In genomic region chr12:38906812-38907211, GRCm38 (mm10) we compare ENCODE assay signal across 11 mouse cellular contexts.
DNase-seq lines count a peak whose midpoint lies in the region; ATAC-seq and TF ChIP-seq lines count a peak whose summit lies in the region.
"Had no signal": no experiment of that assay in that cellular context is flagged by ENCODE, and none has a peak within 500 bp of the region (broad histone marks: within the 10 kb centered on the region; RNA-seq: fewer than 3 reads in every experiment).

No protein-coding gene starts in this region.

- no peak for TF ChIP-seq POLR2A in kidney, adult 2 months (IDR thresholded peaks at IDR 0.05; ENCODE audit: low read depth, low read length)
- no peak for TF ChIP-seq POLR2A in lung, adult 2 months (IDR thresholded peaks at IDR 0.05; ENCODE audit: borderline replicate concordance, extremely low read depth, low read depth, low read length)

- TF ChIP-seq CTCF in kidney, adult 2 months (conservative IDR thresholded peaks at IDR 0.05; ENCODE audit: insufficient read depth, insufficient read length, low read depth, low read length) = no peak
- no peak for TF ChIP-seq CTCF in lung, adult 2 months (IDR thresholded peaks at IDR 0.05; ENCODE audit: insufficient read depth, low read length)

- no peaks in the 10 kb centered on the region for H3K4me1 ChIP-seq in kidney, adult 2 months (ENCODE audit: control insufficient read depth, insufficient read depth, low read length)
- H3K4me1 ChIP-seq in lung, adult 2 months (ENCODE audit: control insufficient read depth, insufficient read depth, low read length) = no peaks in the 10 kb centered on the region
- H3K4me1 ChIP-seq: embryonic facial prominence, embryonic 15.5 days; hindbrain, embryonic 15.5 days had no signal

- H3K27me3 ChIP-seq in kidney, adult 2 months (replicated peaks; ENCODE audit: control insufficient read depth, insufficient read depth, low read length) = no peaks in the 10 kb centered on the region
- H3K27me3 ChIP-seq: embryonic facial prominence, embryonic 15.5 days; hindbrain, embryonic 15.5 days; Patski had no signal

- H3K36me3 ChIP-seq in kidney, adult 2 months (ENCODE audit: control insufficient read depth, insufficient read depth, low read length) = no peaks in the 10 kb centered on the region
- H3K36me3 ChIP-seq: embryonic facial prominence, embryonic 15.5 days; hindbrain, embryonic 15.5 days had no signal

- ATAC-seq in erythroblast, adult 5-6 weeks (replicated peaks; ENCODE audit: low FRiP score, poor library complexity, severe bottlenecking) = no peak
- ATAC-seq: Patski had no signal

- peak; percentile 12 for DNase-seq in kidney, postnatal 14 days
- no peak for DNase-seq in kidney, adult 2 months
- DNase-seq in adrenal gland, postnatal 25 days = peak; percentile 28
- DNase-seq in cerebellum, postnatal 25 days = peak; percentile 41 to 44
- DNase-seq in lung, adult 2 months = peak; percentile 10
- DNase-seq in urinary bladder, postnatal 10 days (ENCODE audit: low spot score) = no peak
- DNase-seq in right cerebral cortex, adult 2 months (ENCODE audit: low spot score in 2 of 2) = no peak

- 44% methylated on average over 9 of the region's 9 CpGs for WGBS in kidney, adult 2 months
- 35% methylated on average over 9 of the region's 9 CpGs for WGBS in lung, adult 2 months

- H3K4me3 ChIP-seq in kidney, adult 2 months (ENCODE audit: insufficient read depth, low read depth, low read length) = no peak overlapping the region
- peak overlapping the region; percentile 36 for H3K4me3 ChIP-seq in lung, adult 2 months (replicated peaks; ENCODE audit: extremely low read depth, low read depth, low read length)
- H3K4me3 ChIP-seq: embryonic facial prominence, embryonic 15.5 days; hindbrain, embryonic 15.5 days had no signal

- H3K27ac ChIP-seq in kidney, adult 2 months (ENCODE audit: insufficient read depth, low read depth, low read length) = no peak overlapping the region
- H3K27ac ChIP-seq: embryonic facial prominence, embryonic 15.5 days; hindbrain, embryonic 15.5 days had no signal

Comparison
In these comparisons a context has a peak if more than half of its experiments do, and no peak if none do; other contexts are left out.
1. DNase-seq: peak in kidney, postnatal 14 days (single experiment), adrenal gland, postnatal 25 days (single experiment), cerebellum, postnatal 25 days (2 of 2) and lung, adult 2 months (single experiment); none in kidney, adult 2 months (single experiment), urinary bladder, postnatal 10 days (single experiment) and right cerebral cortex, adult 2 months (0 of 2).